Mouse (Mus musculus): ENCODE measurements at regions not wholly inside any gene's neighbourhood (a gene's known extent, or its start where the extent isn't known, plus 50 kb on each side); places are given as distances from the start of the nearest gene placed in this dataset.

DNA sequence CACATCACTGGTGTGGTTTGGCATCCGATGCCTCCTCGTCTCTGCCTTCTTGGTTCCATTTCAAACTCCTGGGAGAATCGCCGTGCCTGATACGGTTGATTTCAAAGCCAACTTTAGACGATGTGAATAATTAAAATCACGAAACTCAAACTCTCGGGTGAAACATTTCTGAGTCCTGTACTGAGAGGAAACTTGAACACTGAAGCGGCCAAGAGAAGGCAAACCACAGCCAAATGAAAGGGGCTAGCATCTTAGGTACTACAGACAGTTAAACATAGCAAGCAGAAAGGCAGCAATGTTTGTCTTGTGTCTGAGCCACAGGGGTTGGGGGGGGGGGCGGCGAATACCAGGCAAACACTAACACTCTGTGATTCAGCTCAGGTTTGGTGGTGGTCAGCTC is 588.1 kb upstream of the Klf4 start:
- H3K36me3 ChIP-seq (ENCODE audit: control insufficient read depth, insufficient read depth, low read length), result no peaks in the 10 kb centered on the region
- H3K27ac ChIP-seq (replicated peaks; ENCODE audit: low read depth, low read length), result no peak overlapping the region
- H3K4me1 ChIP-seq (ENCODE audit: control insufficient read depth, insufficient read depth, low read length), result no peaks in the 10 kb centered on the region
- ATAC-seq (ENCODE audit: insufficient number of reproducible peaks, low FRiP score, low TSS enrichment, low read depth), result no peak
- DNase-seq (ENCODE audit: low spot score), result no peak
- H3K9ac ChIP-seq (ENCODE audit: low read length), result no peak overlapping the region
- 87% methylated on average over 11 of the region's 11 CpGs for WGBS
- no peaks in the 10 kb centered on the region for H3K9me3 ChIP-seq (ENCODE audit: control insufficient read depth, low read length)
- H3K27me3 ChIP-seq (ENCODE audit: control insufficient read depth, insufficient read depth, low read length), result no peaks in the 10 kb centered on the region
- no peak overlapping the region for H3K4me3 ChIP-seq (ENCODE audit: low read depth, low read length)
- H3K4me2 ChIP-seq (ENCODE audit: low read depth, severe bottlenecking), result no peak overlapping the region

DNA sequence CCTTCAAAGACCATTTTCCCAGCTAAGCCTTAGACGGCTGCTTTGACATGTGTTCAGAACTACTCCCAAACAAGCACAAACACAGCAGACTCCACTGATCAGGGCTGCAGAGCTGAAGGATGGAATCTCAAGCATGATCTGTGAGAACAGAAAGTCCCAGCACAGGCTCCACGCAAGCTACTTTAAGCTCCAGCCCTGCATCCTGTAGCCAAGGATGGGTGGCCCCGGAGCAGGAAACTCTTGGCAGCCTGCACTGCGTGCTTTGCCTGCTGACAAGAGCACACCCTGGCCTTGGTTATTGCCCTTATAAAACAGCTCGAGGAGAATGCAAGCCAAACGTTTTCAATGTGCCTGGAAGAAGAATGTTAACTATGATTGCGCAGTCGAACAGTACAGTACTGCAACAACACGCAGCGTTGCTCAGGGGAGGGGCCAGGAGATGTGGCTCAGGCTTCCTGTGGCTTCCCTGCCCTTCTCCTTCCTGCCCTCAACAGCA is 581.5 kb upstream of the Klf4 start:
- H3K4me1 ChIP-seq (ENCODE audit: control insufficient read depth, insufficient read depth, low read length), result peaks cover 8% of the 10 kb centered on the region; the same call in 1 of the 2 replicates
- no peaks in the 10 kb centered on the region for H3K36me3 ChIP-seq (ENCODE audit: control insufficient read depth, insufficient read depth, low read length)
- 24% methylated on average over 10 of the region's 10 CpGs for WGBS
- no peak overlapping the region for H3K9ac ChIP-seq (ENCODE audit: low read length)
- H3K4me2 ChIP-seq (ENCODE audit: low read depth, severe bottlenecking), result peak overlapping the region; percentile 5; the same call in 1 of the 2 replicates
- H3K27ac ChIP-seq (replicated peaks; ENCODE audit: low read depth, low read length), result 0 out of 2 replicates have a peak overlapping the region, but pooled peaks have one; percentile 52
- H3K27me3 ChIP-seq (ENCODE audit: control insufficient read depth, insufficient read depth, low read length), result no peaks in the 10 kb centered on the region
- no peak; the same call in 1 of the 2 replicates for ATAC-seq (ENCODE audit: insufficient number of reproducible peaks, low FRiP score, low TSS enrichment, low read depth)
- H3K9me3 ChIP-seq (ENCODE audit: control insufficient read depth, low read length), result no peaks in the 10 kb centered on the region
- H3K4me3 ChIP-seq (ENCODE audit: low read depth, low read length), result no peak overlapping the region
- DNase-seq (ENCODE audit: low spot score), result peak; percentile 49

DNA sequence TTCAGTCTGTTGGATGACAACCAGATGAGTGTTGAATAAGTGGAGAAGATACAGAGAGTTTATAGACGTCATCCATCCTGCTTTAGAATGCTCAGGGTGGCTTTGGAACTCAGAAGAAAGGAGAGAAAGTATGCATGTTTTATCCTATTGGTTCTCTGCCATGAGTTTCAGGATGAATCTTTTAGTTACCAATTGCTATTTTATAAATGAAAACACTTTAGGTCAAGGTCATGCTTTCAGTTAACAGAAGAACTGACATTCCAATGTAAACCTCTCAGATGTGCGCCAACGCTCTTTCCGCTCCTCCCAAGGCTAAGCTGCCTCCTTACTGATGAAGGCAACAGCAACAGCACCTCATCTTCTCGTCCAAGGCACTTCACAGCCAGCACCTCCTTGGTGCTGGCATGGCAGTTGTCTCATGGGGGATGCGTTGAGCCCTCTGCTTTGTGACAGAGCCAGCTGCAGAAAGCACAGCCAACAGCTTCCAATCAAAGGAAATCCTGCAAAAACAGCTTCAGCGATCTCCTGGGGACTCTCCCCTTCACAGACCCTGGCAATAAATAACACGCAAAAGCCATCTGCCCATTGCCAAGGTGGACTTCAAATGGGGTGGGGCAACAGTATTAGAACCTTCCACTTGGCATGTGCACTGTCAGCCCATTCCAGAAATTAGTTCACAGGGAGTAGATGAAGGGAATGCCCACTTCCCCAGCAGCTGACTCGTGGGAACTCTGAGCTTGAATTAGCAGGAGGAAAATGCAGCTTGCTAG is 580.9 kb upstream of the Klf4 start:
- H3K9ac ChIP-seq (ENCODE audit: low read length), result no peak overlapping the region
- no peak overlapping the region for H3K4me3 ChIP-seq (ENCODE audit: low read depth, low read length)
- no peak for ATAC-seq (ENCODE audit: insufficient number of reproducible peaks, low FRiP score, low TSS enrichment, low read depth)

DNA sequence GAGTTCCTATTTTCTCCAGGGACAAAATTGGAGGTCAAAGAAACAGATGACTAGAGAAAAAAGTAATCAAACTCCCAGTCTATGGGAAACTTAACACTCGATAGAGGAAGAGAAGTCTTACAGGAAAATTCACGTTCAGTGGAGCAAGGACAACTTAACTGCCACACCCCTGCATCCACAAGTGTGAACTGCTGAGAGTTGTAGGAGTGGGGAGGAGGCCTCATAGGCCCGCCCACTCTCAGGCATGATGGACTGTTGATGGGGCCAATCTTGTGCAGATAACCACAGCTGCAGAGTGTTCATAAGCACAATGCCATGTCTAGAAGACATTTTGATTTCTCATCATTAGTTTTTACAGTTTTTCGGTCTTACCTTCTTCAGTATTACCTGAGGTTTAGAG is 574.7 kb upstream of the Klf4 start:
- ATAC-seq (ENCODE audit: insufficient number of reproducible peaks, low FRiP score, low TSS enrichment, low read depth), result no peak

More for the DNA sequence above, 580.9 kb upstream of the Klf4 start:
- Histone ChIP-seq H3K27me3 (ENCODE audit: control insufficient read depth, insufficient read depth, low read length) (no peaks in the 10 kb centered on the region), H3K9me3 (ENCODE audit: control insufficient read depth, low read length) (no peaks in the 10 kb centered on the region), H3K36me3 (ENCODE audit: control insufficient read depth, insufficient read depth, low read length) (no peaks in the 10 kb centered on the region), H3K4me1 (ENCODE audit: control insufficient read depth, insufficient read depth, low read length) (peaks cover 8% of the 10 kb centered on the region; the same call in 1 of the 2 replicates), H3K27ac (replicated peaks; ENCODE audit: low read depth, low read length) (0 out of 2 replicates have a peak overlapping the region, but pooled peaks have one; percentile 52), H3K4me2 (ENCODE audit: low read depth, severe bottlenecking) (peak overlapping the region; percentile 5; the same call in 1 of the 2 replicates)
- 54% methylated on average over 9 of the region's 9 CpGs for WGBS
- DNase-seq (ENCODE audit: low spot score), result peak; percentile 22

DNA sequence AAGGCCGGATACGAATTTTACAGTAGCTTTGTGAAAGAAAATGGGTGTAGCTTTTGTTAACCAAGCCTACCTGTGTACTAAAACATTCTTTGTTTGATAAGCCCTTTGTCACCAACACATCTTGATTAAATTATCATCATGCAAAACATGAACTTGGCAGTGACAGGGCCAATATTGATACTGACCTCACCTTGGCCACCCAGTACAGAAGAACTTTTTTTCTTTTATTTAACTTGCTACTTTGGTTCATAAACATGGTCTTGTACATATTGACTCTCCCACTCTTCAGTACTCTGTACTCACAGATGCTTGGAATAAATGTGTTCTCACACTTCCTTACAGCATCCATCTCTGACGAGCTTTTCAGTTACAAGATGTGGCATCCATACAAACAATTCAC is 570.0 kb upstream of the Klf4 start:
- Histone ChIP-seq H3K4me1 (ENCODE audit: control insufficient read depth, insufficient read depth, low read length) (no peaks in the 10 kb centered on the region), H3K4me2 (ENCODE audit: low read depth, severe bottlenecking) (no peak overlapping the region), H3K36me3 (ENCODE audit: control insufficient read depth, insufficient read depth, low read length) (no peaks in the 10 kb centered on the region), H3K9ac (ENCODE audit: low read length) (no peak overlapping the region), H3K9me3 (ENCODE audit: control insufficient read depth, low read length) (no peaks in the 10 kb centered on the region), H3K27ac (replicated peaks; ENCODE audit: low read depth, low read length) (no peak overlapping the region), H3K27me3 (ENCODE audit: control insufficient read depth, insufficient read depth, low read length) (no peaks in the 10 kb centered on the region), H3K4me3 (ENCODE audit: low read depth, low read length) (no peak overlapping the region)
- 84% methylated on average over 3 of the region's 3 CpGs for WGBS
- ATAC-seq (ENCODE audit: insufficient number of reproducible peaks, low FRiP score, low TSS enrichment, low read depth), result no peak
- DNase-seq (ENCODE audit: low spot score), result no peak

More for the DNA sequence above, 574.7 kb upstream of the Klf4 start:
- Histone ChIP-seq H3K4me2 (ENCODE audit: low read depth, severe bottlenecking) (no peak overlapping the region), H3K9ac (ENCODE audit: low read length) (no peak overlapping the region), H3K9me3 (ENCODE audit: control insufficient read depth, low read length) (no peaks in the 10 kb centered on the region), H3K4me1 (ENCODE audit: control insufficient read depth, insufficient read depth, low read length) (no peaks in the 10 kb centered on the region), H3K36me3 (ENCODE audit: control insufficient read depth, insufficient read depth, low read length) (no peaks in the 10 kb centered on the region), H3K4me3 (ENCODE audit: low read depth, low read length) (no peak overlapping the region), H3K27me3 (ENCODE audit: control insufficient read depth, insufficient read depth, low read length) (no peaks in the 10 kb centered on the region), H3K27ac (replicated peaks; ENCODE audit: low read depth, low read length) (no peak overlapping the region)
- WGBS, result 75% methylated on average over 4 of the region's 4 CpGs
- DNase-seq (ENCODE audit: low spot score), result no peak

DNA sequence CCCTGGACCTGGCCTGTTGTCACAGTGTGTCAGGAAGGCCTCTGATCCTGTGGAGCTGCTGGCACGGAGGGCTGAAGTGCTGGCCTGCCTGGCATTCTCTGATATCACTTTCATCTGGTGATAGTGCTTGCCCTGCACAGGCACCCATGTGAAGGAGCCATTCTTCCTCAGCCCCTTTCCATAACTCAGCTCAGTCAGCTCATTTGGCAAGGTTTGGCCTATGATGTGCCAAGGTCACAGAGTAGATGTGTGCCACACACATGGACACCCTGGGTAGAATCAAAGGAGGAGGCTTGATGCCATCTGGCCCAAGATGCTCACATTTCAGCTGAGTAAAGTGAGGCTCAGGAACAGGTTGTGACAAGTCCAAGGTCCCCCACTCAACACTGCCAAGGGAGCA is 558.5 kb upstream of the Klf4 start:
- DNase-seq (ENCODE audit: low spot score) (no peak), ATAC-seq (ENCODE audit: insufficient number of reproducible peaks, low FRiP score, low TSS enrichment, low read depth) (no peak)
- H3K9me3 ChIP-seq (ENCODE audit: control insufficient read depth, low read length), result no peaks in the 10 kb centered on the region
- no peak overlapping the region for H3K4me2 ChIP-seq (ENCODE audit: low read depth, severe bottlenecking)
- H3K4me1 ChIP-seq (ENCODE audit: control insufficient read depth, insufficient read depth, low read length), result no peaks in the 10 kb centered on the region
- no peak overlapping the region for H3K9ac ChIP-seq (ENCODE audit: low read length)
- no peaks in the 10 kb centered on the region for H3K27me3 ChIP-seq (ENCODE audit: control insufficient read depth, insufficient read depth, low read length)
- no peaks in the 10 kb centered on the region for H3K36me3 ChIP-seq (ENCODE audit: control insufficient read depth, insufficient read depth, low read length)
- no peak overlapping the region for H3K27ac ChIP-seq (replicated peaks; ENCODE audit: low read depth, low read length)
- no peak overlapping the region for H3K4me3 ChIP-seq (ENCODE audit: low read depth, low read length)
- WGBS, result 82% methylated on average over 1 of the region's 1 CpGs

DNA sequence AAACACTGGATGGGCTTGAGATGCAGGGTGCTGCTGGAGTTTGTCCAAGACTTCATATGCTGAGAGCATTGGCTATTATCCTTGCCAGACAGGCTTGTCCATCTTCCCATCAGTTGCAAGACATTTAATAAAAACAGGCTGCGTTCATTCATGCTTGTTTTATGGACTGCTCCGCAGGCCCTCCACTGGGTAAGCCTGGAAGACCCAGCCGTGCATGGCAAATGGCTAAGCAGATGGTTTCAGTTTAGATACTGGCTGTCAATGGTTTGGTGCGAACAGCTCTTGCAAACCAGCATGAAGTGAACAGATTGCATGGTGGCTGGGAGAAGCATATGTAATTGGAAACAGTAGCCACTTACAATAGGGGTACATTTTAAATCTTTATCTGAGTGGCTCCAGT is 556.4 kb upstream of the Klf4 start:
- no peak overlapping the region for H3K4me3 ChIP-seq (ENCODE audit: low read depth, low read length)
- peak; percentile 40 for DNase-seq (ENCODE audit: low spot score)
- H3K27ac ChIP-seq (replicated peaks; ENCODE audit: low read depth, low read length), result no peak overlapping the region
- no peaks in the 10 kb centered on the region for H3K4me1 ChIP-seq (ENCODE audit: control insufficient read depth, insufficient read depth, low read length)
- ATAC-seq (ENCODE audit: insufficient number of reproducible peaks, low FRiP score, low TSS enrichment, low read depth), result no peak
- H3K36me3 ChIP-seq (ENCODE audit: control insufficient read depth, insufficient read depth, low read length), result no peaks in the 10 kb centered on the region
- no peaks in the 10 kb centered on the region for H3K27me3 ChIP-seq (ENCODE audit: control insufficient read depth, insufficient read depth, low read length)
- H3K4me2 ChIP-seq (ENCODE audit: low read depth, severe bottlenecking), result no peak overlapping the region
- 12% methylated on average over 4 of the region's 4 CpGs for WGBS
- no peaks in the 10 kb centered on the region for H3K9me3 ChIP-seq (ENCODE audit: control insufficient read depth, low read length)
- no peak overlapping the region for H3K9ac ChIP-seq (ENCODE audit: low read length)

DNA sequence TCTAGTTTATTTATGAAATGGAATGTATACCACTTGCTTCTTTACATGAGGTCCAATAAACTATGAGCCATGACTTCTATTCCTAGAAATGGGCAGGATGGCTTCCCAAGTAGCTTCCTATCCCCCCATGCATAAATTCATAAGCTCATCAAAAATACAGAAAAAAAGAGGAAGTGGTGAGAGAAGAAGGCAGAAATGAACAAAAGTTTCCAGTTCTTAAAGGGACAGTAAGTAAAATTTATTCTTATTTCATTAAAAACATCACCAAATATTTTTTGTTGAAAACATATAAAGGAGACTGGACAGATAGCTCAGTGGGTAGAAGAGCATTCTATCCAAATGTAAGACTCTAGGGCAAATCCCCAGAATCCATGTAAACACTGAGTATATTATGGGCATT is 554.0 kb upstream of the Klf4 start:
- H3K36me3 ChIP-seq (ENCODE audit: control insufficient read depth, insufficient read depth, low read length), result no peaks in the 10 kb centered on the region
- ATAC-seq (ENCODE audit: insufficient number of reproducible peaks, low FRiP score, low TSS enrichment, low read depth) (no peak), DNase-seq (ENCODE audit: low spot score) (no peak)
- no peak overlapping the region for H3K4me2 ChIP-seq (ENCODE audit: low read depth, severe bottlenecking)
- H3K4me1 ChIP-seq (ENCODE audit: control insufficient read depth, insufficient read depth, low read length), result no peaks in the 10 kb centered on the region
- no peaks in the 10 kb centered on the region for H3K27me3 ChIP-seq (ENCODE audit: control insufficient read depth, insufficient read depth, low read length)
- no peaks in the 10 kb centered on the region for H3K9me3 ChIP-seq (ENCODE audit: control insufficient read depth, low read length)
- H3K9ac ChIP-seq (ENCODE audit: low read length), result no peak overlapping the region
- H3K4me3 ChIP-seq (ENCODE audit: low read depth, low read length), result no peak overlapping the region
- H3K27ac ChIP-seq (replicated peaks; ENCODE audit: low read depth, low read length), result no peak overlapping the region

Measured in limb, embryonic 11.5 days (tissue).